Mouse (Mus musculus) heart, adult 8-10 months (tissue): ENCODE measurements at regions not wholly inside any gene's neighbourhood (a gene's known extent, or its start where the extent isn't known, plus 50 kb on each side); places are given as distances from the start of the nearest gene placed in this dataset.

ENCODE experiments used
- DNase-seq: peaks from one replicate; pipeline ENCODE4 v3.0.0; 2022; ENCODE audit warnings: low spot score

GRCm38 (mm10) chr7:138639541-138639940 is 206.3 kb upstream of the Ppp2r2d start:
- DNase-seq = no peak

GRCm38 (mm10) chr7:138626061-138626460 is 219.8 kb upstream of the Ppp2r2d start:
- no peak for DNase-seq

- no peak for DNase-seq
These were observed 223.5 kb upstream of the Tcerg1l start for GRCm38 (mm10) chr7:138620896-138621655.

GRCm38 (mm10) chr7:138620080-138620684 is 222.7 kb upstream of the Tcerg1l start:
- DNase-seq = peak; percentile 1

GRCm38 (mm10) chr7:138616468-138616867 is 218.9 kb upstream of the Tcerg1l start:
- no peak for DNase-seq

- DNase-seq = no peak
These were observed 212.1 kb upstream of the Tcerg1l start for GRCm38 (mm10) chr7:138609605-138610004.

GRCm38 (mm10) chr7:138609124-138609523 is 211.6 kb upstream of the Tcerg1l start:
- no peak for DNase-seq

GRCm38 (mm10) chr7:138606363-138606964 is 208.9 kb upstream of the Tcerg1l start:
- DNase-seq = no peak

GRCm38 (mm10) chr7:138605923-138606322 is 208.4 kb upstream of the Tcerg1l start:
- no peak for DNase-seq

GRCm38 (mm10) chr7:138601749-138602148 is 204.2 kb upstream of the Tcerg1l start:
- DNase-seq = no peak

GRCm38 (mm10) chr7:138593344-138593743 is 195.8 kb upstream of the Tcerg1l start:
- no peak for DNase-seq

- DNase-seq = no peak
These were observed 169.8 kb upstream of the Tcerg1l start for GRCm38 (mm10) chr7:138567352-138567751.

GRCm38 (mm10) chr7:138551629-138552028 is 154.1 kb upstream of the Tcerg1l start:
- no peak for DNase-seq

- DNase-seq = no peak
These were observed 150.4 kb upstream of the Tcerg1l start for GRCm38 (mm10) chr7:138547881-138548280.

GRCm38 (mm10) chr7:138538048-138538831 is 140.7 kb upstream of the Tcerg1l start:
- no peak for DNase-seq

- no peak for DNase-seq
These were observed 128.6 kb upstream of the Tcerg1l start for GRCm38 (mm10) chr7:138526143-138526542.

- DNase-seq = no peak
These were observed 127.4 kb upstream of the Tcerg1l start for GRCm38 (mm10) chr7:138524936-138525335.

- DNase-seq = no peak
These were observed 116.6 kb upstream of the Tcerg1l start for GRCm38 (mm10) chr7:138514171-138514570.

GRCm38 (mm10) chr7:138505205-138505604 is 107.7 kb upstream of the Tcerg1l start:
- no peak for DNase-seq

- no peak for DNase-seq
These were observed 106.5 kb upstream of the Tcerg1l start for GRCm38 (mm10) chr7:138503986-138504385.

- DNase-seq = no peak
These were observed 105.5 kb upstream of the Tcerg1l start for GRCm38 (mm10) chr7:138503016-138503415.

GRCm38 (mm10) chr7:138501347-138502014 is 104.0 kb upstream of the Tcerg1l start:
- no peak for DNase-seq
